Mouse (Mus musculus): ENCODE measurements around the gene Rsph3a.
"Not testable (repeated sequence)": the region's sequence is repeated elsewhere in the genome, so short reads cannot be mapped to it uniquely, and the experiment has no call there.

Gene Rsph3a

GRCm38 (mm10) chr17:7928662-7929061 lies 16.8 kb upstream of the Rsph3a start:
- in situ Hi-C loops (cut with MboI) = loop anchor here (5.0 kb wide), 1 partner anchor 56 kb away; no protein-coding TSS in a partner anchor

- in situ Hi-C loops (cut with MboI) = loop anchor here (5.0 kb wide), 1 partner anchor 57 kb away; no protein-coding TSS in a partner anchor
Observed at GRCm38 (mm10) chr17:7929279-7929678, 16.1 kb upstream of the Rsph3a start.

- in situ Hi-C loops (cut with MboI) = no loop called here
Observed at GRCm38 (mm10) chr17:7931096-7931990, 14.1 kb upstream of the Rsph3a start.

- in situ Hi-C loops (cut with MboI) = not testable (repeated sequence)
Observed at GRCm38 (mm10) chr17:7932121-7932520, 13.3 kb upstream of the Rsph3a start.

GRCm38 (mm10) chr17:7939640-7940039 lies 5.8 kb upstream of the Rsph3a start:
- in situ Hi-C loops (cut with MboI) = no loop called here

- in situ Hi-C loops (cut with MboI) = not testable (repeated sequence)
Observed at GRCm38 (mm10) chr17:7946053-7946627, 726 bp downstream of the Rsph3a start.

GRCm38 (mm10) chr17:7951333-7951732 lies 5.9 kb downstream of the Rsph3a start:
- in situ Hi-C loops (cut with MboI) = not testable (repeated sequence)

GRCm38 (mm10) chr17:7957242-7957641 lies 11.8 kb downstream of the Rsph3a start:
- in situ Hi-C loops (cut with MboI) = not testable (repeated sequence)

- in situ Hi-C loops (cut with MboI) = not testable (repeated sequence)
Observed at GRCm38 (mm10) chr17:7963333-7963732, 17.9 kb downstream of the Rsph3a start.

- in situ Hi-C loops (cut with MboI) = not testable (repeated sequence)
Observed at GRCm38 (mm10) chr17:7964398-7964797, 19.0 kb downstream of the Rsph3a start.

GRCm38 (mm10) chr17:7968490-7968889 lies 23.1 kb downstream of the Rsph3a start:
- in situ Hi-C loops (cut with MboI) = not testable (repeated sequence)

GRCm38 (mm10) chr17:7969782-7970181 lies 24.4 kb downstream of the Rsph3a start:
- in situ Hi-C loops (cut with MboI) = not testable (repeated sequence)

GRCm38 (mm10) chr17:7983484-7983883 lies 38.1 kb downstream of the Rsph3a start:
- in situ Hi-C loops (cut with MboI) = not testable (repeated sequence)

GRCm38 (mm10) chr17:7985597-7985996 lies 40.2 kb downstream of the Rsph3a start:
- in situ Hi-C loops (cut with MboI) = not testable (repeated sequence)

GRCm38 (mm10) chr17:7987038-7987437 lies 41.6 kb downstream of the Rsph3a start:
- in situ Hi-C loops (cut with MboI) = not testable (repeated sequence)

- in situ Hi-C loops (cut with MboI) = not testable (repeated sequence)
Observed at GRCm38 (mm10) chr17:8003248-8003647, 57.8 kb downstream of the Rsph3a start.

- in situ Hi-C loops (cut with MboI) = not testable (repeated sequence)
Observed at GRCm38 (mm10) chr17:8006771-8007170, 61.4 kb downstream of the Rsph3a start.

GRCm38 (mm10) chr17:8009565-8009964 lies 64.2 kb downstream of the Rsph3a start:
- in situ Hi-C loops (cut with MboI) = not testable (repeated sequence)

- in situ Hi-C loops (cut with MboI) = not testable (repeated sequence)
Observed at GRCm38 (mm10) chr17:8013974-8014373, 68.6 kb downstream of the Rsph3a start.

- in situ Hi-C loops (cut with MboI) = not testable (repeated sequence)
Observed at GRCm38 (mm10) chr17:8022675-8023074, 77.3 kb downstream of the Rsph3a start.

- in situ Hi-C loops (cut with MboI) = not testable (repeated sequence)
Observed at GRCm38 (mm10) chr17:8027475-8028168, 82.2 kb downstream of the Rsph3a start.
